Mouse (Mus musculus) heart, embryonic 13.5 days (tissue): Measurements from ENCODE around the gene Fcer1g. TPM values are rescaled to one million over a fixed set of nuclear protein-coding genes. Genes with fewer than 3 reads are reported as not detected.

Experiments
- ATAC-seq: fragments of 200-750 bp; cut with Nextera tagmentation; 2 replicates; pipeline ENCODE4 v1.8.0; 2017; ENCODE audit warnings: moderate TSS enrichment; ENCODE audit not compliant: insufficient number of reproducible peaks, low FRiP score, low TSS enrichment; ENCODE audit errors: extremely low read depth
- H3K27ac ChIP-seq: fragments of 300-500 bp; sonication (generic); replicated peaks from 2 replicates; pipeline ENCODE4 v1.5.1; 2015; ENCODE audit warnings: moderate library complexity, mild to moderate bottlenecking, inconsistent platforms
- H3K27me3 ChIP-seq: fragments of 300-500 bp; sonication (generic); replicated peaks from 2 replicates; pipeline ENCODE4 v1.6.1; 2015; ENCODE audit warnings: mild to moderate bottlenecking, inconsistent platforms
- H3K36me3 ChIP-seq: fragments of 300-500 bp; sonication (generic); 2 replicates; pipeline ENCODE4 v1.6.1; 2015; ENCODE audit warnings: mild to moderate bottlenecking, inconsistent platforms
- H3K4me1 ChIP-seq: fragments of 300-500 bp; sonication (generic); 2 replicates; pipeline ENCODE4 v1.6.1; 2015; ENCODE audit warnings: inconsistent platforms
- H3K4me2 ChIP-seq: fragments of 300-500 bp; sonication (generic); 2 replicates; pipeline ENCODE4 v1.6.1; 2015; ENCODE audit warnings: inconsistent platforms, mild to moderate bottlenecking, moderate library complexity
- H3K4me3 ChIP-seq: fragments of 300-500 bp; sonication (generic); 2 replicates; pipeline ENCODE4 v1.5.1; 2015; ENCODE audit warnings: moderate library complexity, mild to moderate bottlenecking, inconsistent platforms
- H3K9ac ChIP-seq: fragments of 300-500 bp; sonication (generic); 2 replicates; pipeline ENCODE4 v1.6.1; 2015; ENCODE audit warnings: inconsistent platforms, mild to moderate bottlenecking, moderate library complexity
- H3K9me3 ChIP-seq: fragments of 300-500 bp; sonication (generic); 2 replicates; pipeline ENCODE4 v1.6.1; 2016; ENCODE audit warnings: inconsistent platforms
- WGBS: fragments of 180-500 bp; shearing (Covaris S2); methylation state at CpG from one replicate; pipeline ENCODE4 v1.1.7; 2015; ENCODE audit warnings: mixed read lengths; 5-methylcytosine and 5-hydroxymethylcytosine counted together
- polyA plus RNA-seq: library from polyadenylated mRNA; unstranded; fragments of >200 nt; fragmentation: Nextera tagmentation; extraction: Ambion mirVana; gene quantifications from 2 replicates; pipeline ENCODE4 v1.2.1, GENCODE M21; 2015

Fcer1g gene
- polyA plus RNA-seq, 1 experiment from 2014 or later = 33.1 TPM

- Histone ChIP-seq H3K9me3 (no peaks in the 10 kb centered on the region), H3K4me3 (no peak overlapping the region), H3K4me1 (peaks cover 16% of the 10 kb centered on the region), H3K4me2 (peak overlapping the region; percentile 67), H3K27ac (peak overlapping the region; percentile 93), H3K9ac (peak overlapping the region; percentile 6; the same call in 1 of the 2 replicates), H3K27me3 (no peaks in the 10 kb centered on the region), H3K36me3 (no peaks in the 10 kb centered on the region)
- no peak for ATAC-seq
- 70% methylated on average over 3 of the region's 3 CpGs for WGBS
These were observed 29.7 kb upstream of the Fcer1g start for GRCm38 (mm10) chr1:171263666-171264461.

GRCm38 (mm10) chr1:171263185-171263611 is 29.0 kb upstream of the Fcer1g start:
- Histone ChIP-seq H3K27ac (peak overlapping the region; percentile 93), H3K9me3 (no peaks in the 10 kb centered on the region), H3K4me2 (peak overlapping the region; percentile 67), H3K27me3 (no peaks in the 10 kb centered on the region), H3K4me3 (peak overlapping the region; percentile 41), H3K9ac (peak overlapping the region; percentile 6; the same call in 1 of the 2 replicates), H3K36me3 (no peaks in the 10 kb centered on the region), H3K4me1 (peaks cover 16% of the 10 kb centered on the region)
- 0% methylated on average over 2 of the region's 2 CpGs for WGBS
- ATAC-seq = peak; percentile 68; the same call in 1 of the 2 replicates

- Histone ChIP-seq H3K4me3 (peak overlapping the region; percentile 41), H3K4me1 (peaks cover 16% of the 10 kb centered on the region), H3K27me3 (no peaks in the 10 kb centered on the region), H3K9ac (peak overlapping the region; percentile 74), H3K27ac (peak overlapping the region; percentile 93), H3K36me3 (no peaks in the 10 kb centered on the region), H3K9me3 (no peaks in the 10 kb centered on the region), H3K4me2 (peak overlapping the region; percentile 67)
- peak; percentile 54; the same call in 1 of the 2 replicates for ATAC-seq
- 2% methylated on average over 8 of the region's 8 CpGs for WGBS
These were observed 28.5 kb upstream of the Fcer1g start for GRCm38 (mm10) chr1:171262594-171263130.

GRCm38 (mm10) chr1:171260316-171260715 is 26.2 kb upstream of the Fcer1g start:
- no peak for ATAC-seq

GRCm38 (mm10) chr1:171258921-171259320 is 24.8 kb upstream of the Fcer1g start:
- H3K4me2 ChIP-seq = peak overlapping the region; percentile 38
- 55% methylated on average over 17 of the region's 17 CpGs for WGBS

More at GRCm38 (mm10) chr1:171260316-171260715, 26.2 kb upstream of the Fcer1g start:
- Histone ChIP-seq H3K36me3 (no peaks in the 10 kb centered on the region), H3K27me3 (no peaks in the 10 kb centered on the region), H3K4me1 (peaks cover 16% of the 10 kb centered on the region), H3K27ac (no peak overlapping the region), H3K9me3 (no peaks in the 10 kb centered on the region), H3K4me3 (no peak overlapping the region), H3K4me2 (no peak overlapping the region), H3K9ac (no peak overlapping the region)
- WGBS = 66% methylated on average over 3 of the region's 3 CpGs

GRCm38 (mm10) chr1:171257781-171258180 is 23.6 kb upstream of the Fcer1g start:
- ATAC-seq = no peak
- 73% methylated on average over 9 of the region's 9 CpGs for WGBS

More at GRCm38 (mm10) chr1:171258921-171259320, 24.8 kb upstream of the Fcer1g start:
- peak overlapping the region; percentile 33; the same call in 1 of the 2 replicates for H3K9ac ChIP-seq
- ATAC-seq = no peak
- H3K27ac ChIP-seq = no peak overlapping the region
- H3K27me3 ChIP-seq = no peaks in the 10 kb centered on the region
- peaks cover 16% of the 10 kb centered on the region for H3K4me1 ChIP-seq
- 0 out of 2 replicates have a peak, but pooled peaks cover 4% of the 10 kb centered on the region for H3K36me3 ChIP-seq
- H3K9me3 ChIP-seq = no peaks in the 10 kb centered on the region
- H3K4me3 ChIP-seq = no peak overlapping the region

GRCm38 (mm10) chr1:171256937-171257548 is 22.9 kb upstream of the Fcer1g start:
- Histone ChIP-seq H3K36me3 (0 out of 2 replicates have a peak, but pooled peaks cover 4% of the 10 kb centered on the region), H3K4me2 (no peak overlapping the region), H3K9ac (no peak overlapping the region; the same call in 1 of the 2 replicates), H3K4me3 (no peak overlapping the region), H3K9me3 (no peaks in the 10 kb centered on the region), H3K27ac (no peak overlapping the region), H3K27me3 (peaks cover 4% of the 10 kb centered on the region; the same call in 1 of the 2 replicates), H3K4me1 (peaks cover 9% of the 10 kb centered on the region)
- ATAC-seq = no peak
- WGBS = 59% methylated on average over 15 of the region's 15 CpGs

More at GRCm38 (mm10) chr1:171257781-171258180, 23.6 kb upstream of the Fcer1g start:
- Histone ChIP-seq H3K4me3 (no peak overlapping the region), H3K27me3 (peaks cover 3% of the 10 kb centered on the region; the same call in 1 of the 2 replicates), H3K36me3 (0 out of 2 replicates have a peak, but pooled peaks cover 4% of the 10 kb centered on the region), H3K9me3 (no peaks in the 10 kb centered on the region), H3K9ac (no peak overlapping the region), H3K27ac (no peak overlapping the region), H3K4me1 (peaks cover 8% of the 10 kb centered on the region), H3K4me2 (no peak overlapping the region)

GRCm38 (mm10) chr1:171256095-171256818 is 22.1 kb upstream of the Fcer1g start:
- Histone ChIP-seq H3K4me2 (no peak overlapping the region), H3K9me3 (no peaks in the 10 kb centered on the region), H3K27me3 (peaks cover 4% of the 10 kb centered on the region; the same call in 1 of the 2 replicates), H3K9ac (no peak overlapping the region), H3K4me3 (no peak overlapping the region), H3K4me1 (peaks cover 15% of the 10 kb centered on the region), H3K36me3 (0 out of 2 replicates have a peak, but pooled peaks cover 4% of the 10 kb centered on the region), H3K27ac (no peak overlapping the region)
- WGBS = 84% methylated on average over 24 of the region's 24 CpGs
- no peak for ATAC-seq

- H3K4me2 ChIP-seq = peak overlapping the region; percentile 59
- H3K9me3 ChIP-seq = no peaks in the 10 kb centered on the region
- H3K36me3 ChIP-seq = 0 out of 2 replicates have a peak, but pooled peaks cover 4% of the 10 kb centered on the region
- peaks cover 49% of the 10 kb centered on the region for H3K4me1 ChIP-seq
- peaks cover 10% of the 10 kb centered on the region; the same call in 1 of the 2 replicates for H3K27me3 ChIP-seq
- H3K27ac ChIP-seq = peak overlapping the region; percentile 72
- H3K9ac ChIP-seq = peak overlapping the region; percentile 67
- 45% methylated on average over 17 of the region's 17 CpGs for WGBS
- no peak for ATAC-seq
- H3K4me3 ChIP-seq = peak overlapping the region; percentile 42; the same call in 1 of the 2 replicates
These were observed 18.2 kb upstream of the Fcer1g start for GRCm38 (mm10) chr1:171252415-171252814.

- Histone ChIP-seq H3K4me1 (peaks cover 50% of the 10 kb centered on the region), H3K27me3 (peaks cover 10% of the 10 kb centered on the region; the same call in 1 of the 2 replicates), H3K27ac (peak overlapping the region; percentile 72), H3K4me3 (peak overlapping the region; percentile 42), H3K4me2 (peak overlapping the region; percentile 59), H3K9ac (peak overlapping the region; percentile 67), H3K36me3 (0 out of 2 replicates have a peak, but pooled peaks cover 4% of the 10 kb centered on the region), H3K9me3 (no peaks in the 10 kb centered on the region)
- WGBS = 15% methylated on average over 13 of the region's 13 CpGs
- ATAC-seq = no peak
These were observed 17.6 kb upstream of the Fcer1g start for GRCm38 (mm10) chr1:171251594-171252324.
